Mouse (Mus musculus): Measurements from ENCODE around the gene Vmn2r88.

DNA sequence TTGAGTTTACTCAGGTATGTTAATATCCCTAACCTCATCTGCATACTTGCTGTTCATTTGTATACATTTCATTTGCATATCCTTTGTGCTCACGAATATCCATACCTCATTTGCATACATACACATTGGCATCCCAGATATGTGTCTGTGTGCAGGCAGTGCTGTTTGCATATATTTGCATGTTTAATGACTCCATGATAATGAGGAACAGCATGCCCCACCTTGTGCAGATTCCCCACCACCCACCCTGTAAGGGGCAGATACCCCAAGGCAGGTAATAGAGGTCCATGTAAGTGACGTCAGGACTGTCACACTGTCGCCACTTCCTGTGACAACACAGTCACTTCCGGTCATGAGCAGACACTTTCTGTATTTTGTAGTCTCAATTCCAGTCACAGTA, 24.9 kb upstream of the Vmn2r88 start:
- no peak for TF ChIP-seq POLR2A (IDR thresholded peaks at IDR 0.05; ENCODE audit: insufficient read depth, low read depth, low read length)
- TF ChIP-seq CTCF (IDR thresholded peaks at IDR 0.05) = no peak
- TF ChIP-seq EP300 (IDR thresholded peaks at IDR 0.05; ENCODE audit: insufficient read depth, low read depth, low read length) = no peak
